Mouse (Mus musculus) stomach, postnatal 0 days (tissue): ENCODE results near the gene Fosl1.

Experiments
- CTCF ChIP-seq: IDR thresholded peaks from 2 replicates; pipeline ENCODE4 v1.5.1; 2016; ENCODE audit warnings: antibody characterized with exemption, low read depth, mild to moderate bottlenecking, moderate library complexity
- EP300 ChIP-seq: optimal IDR thresholded peaks from 2 replicates; pipeline ENCODE3; 2016; ENCODE audit warnings: antibody characterized with exemption

- TF ChIP-seq CTCF (no peak), EP300 (no peak)
These were observed 15.9 kb downstream of the Fosl1 start for GRCm38 (mm10) chr19:5463212-5463611.
